Mouse (Mus musculus): ENCODE measurements around the gene 1110059G10Rik.

1110059G10Rik gene

DNA sequence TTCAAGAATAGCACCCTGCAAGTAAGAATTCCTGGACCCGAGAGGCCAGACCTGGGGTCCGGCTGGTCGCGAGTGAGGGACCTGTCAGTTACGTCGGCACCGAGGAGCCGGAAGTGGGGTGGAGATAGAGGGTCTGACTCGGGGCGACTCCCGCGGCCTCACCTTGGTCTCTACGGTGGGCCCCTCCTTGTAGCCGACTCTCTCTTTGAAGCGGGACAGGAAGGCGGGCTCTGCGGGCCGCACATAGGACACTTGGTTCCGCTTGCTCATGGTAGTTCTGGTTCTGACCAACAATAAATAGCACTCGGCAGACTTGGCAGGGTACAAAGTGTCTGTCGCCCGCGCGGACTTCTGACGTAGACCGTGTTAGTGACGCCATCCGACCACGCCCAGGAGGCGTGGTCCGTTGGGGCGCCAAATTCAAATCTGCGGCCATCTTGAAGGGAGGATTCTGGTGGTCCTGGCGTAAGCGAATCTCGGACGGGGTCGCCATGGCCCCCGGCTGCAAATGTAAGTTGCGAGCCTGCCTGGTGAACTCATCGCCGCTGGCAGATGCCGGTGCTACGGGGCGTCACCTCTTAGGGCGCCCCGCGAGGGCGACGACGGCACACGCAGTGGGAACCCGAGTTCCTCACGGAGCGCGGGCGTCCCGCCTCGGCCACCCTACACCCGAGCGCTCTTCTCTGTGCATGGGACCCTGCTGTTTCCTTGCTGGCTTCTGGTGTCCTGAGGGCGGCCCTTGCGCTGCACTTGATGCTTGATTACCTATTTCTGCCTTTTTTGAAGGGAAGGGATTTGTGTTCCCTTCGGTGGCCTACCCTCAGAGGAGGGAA is at the start of gene 1110059G10Rik, which contains the start of gene Kif15:
TSS of gene 1110059G10Rik (minus strand) at position 358 of the 833 bp plus-strand sequence.
TSS of gene Kif15 (plus strand) at position 404 of the 833 bp plus-strand sequence.
- peak; percentile 70 to 94 for DNase-seq (ENCODE audit: low spot score in 2 of 2)

DNA sequence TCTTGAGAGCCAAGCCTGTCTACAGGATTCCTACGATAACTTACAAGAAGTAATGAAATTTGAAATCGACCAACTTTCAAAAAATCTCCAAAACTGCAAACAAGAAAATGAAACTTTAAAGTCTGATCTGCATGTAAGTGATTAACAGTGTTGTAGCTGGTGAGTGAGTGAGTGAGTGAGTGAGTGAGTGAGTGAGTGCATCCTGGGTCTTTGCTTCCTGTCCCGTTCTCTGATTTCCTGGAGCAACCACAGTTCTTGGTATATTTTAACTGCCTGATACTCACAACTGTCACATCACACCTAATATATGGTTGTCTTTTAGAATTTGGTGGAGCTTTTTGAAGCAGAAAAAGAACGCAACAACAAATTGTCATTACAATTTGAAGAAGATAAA is 48.4 kb upstream of the 1110059G10Rik start:
- DNase-seq (ENCODE audit: low spot score in 2 of 2) = no peak

DNA sequence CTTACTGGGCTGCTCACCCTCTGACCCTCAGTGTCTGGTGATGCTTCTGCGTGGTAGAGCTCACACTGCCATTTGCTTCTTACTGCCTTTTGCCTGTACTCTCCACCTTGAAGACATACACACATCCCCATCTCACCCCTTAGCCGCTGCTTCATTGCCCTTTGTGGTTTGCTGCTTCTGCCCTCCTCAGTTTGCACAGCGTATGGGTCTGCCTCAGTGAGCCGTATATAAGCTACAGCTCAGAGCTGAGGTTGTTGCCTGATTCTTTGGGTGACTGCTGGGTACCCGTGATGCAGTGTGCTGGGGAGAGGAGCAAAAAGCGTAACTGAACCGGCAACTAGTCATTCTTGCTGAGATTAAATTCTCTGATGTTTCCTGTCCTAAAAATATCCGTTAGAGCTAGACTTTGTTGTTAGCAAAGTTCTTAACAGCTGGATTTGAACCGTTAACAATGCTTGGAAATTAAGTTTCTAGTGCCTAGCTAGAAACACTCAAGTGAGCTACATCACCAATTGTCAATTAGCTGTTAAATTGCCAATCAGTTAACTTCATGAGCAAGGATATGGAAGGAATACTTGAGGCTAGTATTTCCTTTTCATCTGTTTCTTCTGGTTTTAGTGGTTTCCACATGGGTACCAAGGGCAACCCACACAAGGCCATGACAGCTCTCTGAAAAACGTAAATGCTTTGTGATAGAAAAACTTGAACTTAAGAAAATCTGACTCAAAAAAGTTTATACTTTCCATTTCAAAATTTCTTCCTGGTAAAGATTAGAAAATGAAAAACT is 47.8 kb upstream of the 1110059G10Rik start:
- no peak for DNase-seq (ENCODE audit: low spot score in 2 of 2)

DNA sequence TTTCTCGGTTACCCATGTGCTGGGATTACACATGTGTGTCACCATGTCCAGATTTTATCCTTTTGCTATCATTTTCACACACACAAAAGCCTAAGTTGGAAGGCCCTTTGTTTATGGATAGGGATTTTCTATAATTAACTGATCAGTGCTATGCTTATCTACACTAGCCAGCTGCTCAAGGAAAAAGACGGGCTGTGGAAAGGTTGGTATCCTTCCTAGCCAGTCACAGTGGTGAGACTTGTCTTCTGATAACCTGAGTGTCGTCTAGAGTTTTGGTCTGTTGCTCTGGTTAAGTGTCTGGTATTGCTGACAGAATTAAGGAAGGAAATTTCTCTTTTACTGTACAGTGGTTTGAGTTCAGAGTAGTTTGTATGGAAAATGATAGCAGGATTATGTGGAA is 21.9 kb downstream of the 1110059G10Rik start:
- DNase-seq (ENCODE audit: low spot score in 2 of 2) = no peak

DNA sequence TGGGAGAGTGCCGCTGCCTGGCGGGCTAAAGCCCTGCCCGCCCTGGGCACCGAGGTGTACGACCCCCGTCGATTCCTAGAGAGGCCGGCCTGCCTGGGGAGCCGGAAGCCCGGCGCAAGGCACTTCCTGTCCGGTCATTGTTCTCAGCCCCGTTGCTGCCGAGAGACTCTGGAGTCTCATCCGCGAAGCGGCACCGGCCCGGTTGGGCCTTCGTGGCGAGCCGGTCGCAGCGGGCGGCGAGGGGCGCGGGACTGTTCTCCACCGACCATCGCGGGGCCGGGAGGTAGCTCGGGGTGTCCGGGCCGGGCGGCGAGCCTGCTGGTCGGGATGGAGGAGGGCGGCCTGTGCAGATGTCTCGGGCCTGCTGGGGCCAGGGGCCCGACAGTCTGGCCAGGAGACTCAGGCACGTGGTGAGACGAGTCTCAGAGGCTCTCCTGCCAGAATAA is 27.8 kb downstream of the 1110059G10Rik start, which contains the start of gene Zfp105:
TSS of gene Zfp105 (plus strand) at position 137 of the 446 bp plus-strand sequence.
- peak in 1 of 2 experiments; percentile 59 for DNase-seq (ENCODE audit: low spot score in 2 of 2)

DNA sequence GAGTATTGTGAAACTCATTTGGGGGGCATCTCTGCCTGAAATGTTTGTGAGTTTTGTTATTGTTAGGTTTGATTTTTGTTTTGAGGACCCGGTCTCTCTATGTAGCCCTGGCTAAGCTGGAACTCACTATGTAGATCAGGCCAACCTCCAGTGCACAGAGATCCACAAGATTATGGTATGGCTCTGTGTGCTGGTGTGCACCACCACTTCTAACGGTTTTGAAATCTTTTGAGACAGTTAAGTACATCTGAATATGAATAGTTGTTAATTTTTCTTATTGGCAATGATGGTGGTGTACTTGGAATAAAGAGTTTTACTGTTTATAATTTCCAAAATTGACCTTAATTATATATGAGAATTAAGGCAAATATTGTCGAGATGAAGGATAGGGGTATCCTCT is 28.4 kb downstream of the 1110059G10Rik start:
- DNase-seq (ENCODE audit: low spot score in 2 of 2) = no peak

DNA sequence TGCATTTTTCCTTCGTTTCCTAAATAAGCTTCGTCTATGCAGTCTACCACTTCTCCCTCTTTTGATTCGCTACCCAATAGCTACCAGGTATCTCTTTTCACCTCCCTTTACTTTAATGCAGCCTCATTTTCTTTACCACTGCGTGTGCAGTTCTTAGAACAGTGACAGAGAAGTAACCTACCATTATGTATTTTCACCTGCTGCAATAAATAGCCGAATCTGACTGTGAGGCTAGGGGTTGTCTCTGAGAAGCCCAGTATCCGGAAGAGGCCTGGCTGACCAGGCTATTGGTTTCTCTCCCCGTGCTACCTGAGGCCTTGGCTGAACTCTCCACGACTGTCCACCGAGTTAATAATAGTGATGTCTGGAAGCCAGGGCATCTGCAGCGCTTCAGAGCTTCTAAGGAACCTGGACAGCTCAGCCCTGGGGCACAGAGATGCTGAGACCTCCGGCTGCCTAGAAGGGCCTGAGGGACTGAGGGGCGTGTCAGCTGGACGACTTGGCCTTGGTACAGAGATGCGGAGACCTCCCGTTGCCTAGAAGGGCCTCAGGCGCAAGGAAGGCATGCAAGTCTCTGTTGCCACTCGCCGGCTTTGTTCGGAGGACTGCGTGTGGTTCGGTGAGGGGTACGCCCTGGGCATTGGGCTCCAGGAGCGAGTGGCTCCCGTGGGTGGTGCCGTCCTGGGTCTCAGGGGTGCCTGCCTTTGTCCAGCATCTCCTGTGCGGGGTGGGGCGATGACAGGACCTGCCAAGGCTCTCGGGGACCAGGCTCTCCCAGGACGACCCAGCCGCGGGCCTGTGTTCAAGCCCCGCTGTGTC is 47.9 kb downstream of the 1110059G10Rik start:
- DNase-seq (ENCODE audit: low spot score in 2 of 2) = peak in 1 of 2 experiments; percentile 44

DNA sequence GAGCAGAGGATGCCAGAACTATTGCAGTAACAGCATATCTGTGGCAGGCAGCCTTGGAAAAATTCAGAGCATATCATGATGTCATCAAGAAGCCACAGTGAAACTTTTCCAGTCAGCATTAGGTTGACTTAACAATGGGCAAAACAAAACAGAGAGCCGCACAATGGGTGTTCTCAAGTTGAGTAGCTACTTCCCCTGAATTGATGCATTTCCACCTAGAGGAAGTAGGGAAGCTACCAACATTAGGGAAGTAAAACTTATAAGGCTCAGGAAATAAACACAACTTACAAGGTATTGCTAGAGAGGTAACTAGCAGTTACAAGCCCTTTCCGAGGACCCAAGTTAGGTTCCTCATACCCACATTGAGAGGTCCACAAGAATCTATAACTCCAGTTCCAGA is 49.8 kb downstream of the 1110059G10Rik start:
- no peak for DNase-seq (ENCODE audit: low spot score in 2 of 2)

All from left cerebral cortex, adult 9 months (tissue).